Comparison of ENCODE assay signal across 14 mouse cellular contexts in genomic region chr17:72967371-72968175, GRCm38 (mm10). TPM values are rescaled to one million over a fixed set of nuclear protein-coding genes. Genes with fewer than 3 reads are reported as not detected.
DNase-seq lines count a peak whose midpoint lies in the region; ATAC-seq and TF ChIP-seq lines count a peak whose summit lies in the region.
"Had no signal": no experiment of that assay in that cellular context is flagged by ENCODE, and none has a peak within 500 bp of the region (broad histone marks: within the 10 kb centered on the region; RNA-seq: fewer than 3 reads in every experiment).

No protein-coding gene starts in this region.

- dilution Hi-C loops in CH12.LX (cut with MboI; ENCODE audit: extremely low pct_ligation_motif_present, extremely low pct_unique_long_range_greater_than_20kb, low sequenced_read_pairs) = no loop called here

- no peak for TF ChIP-seq POLR2A in CH12.LX (IDR thresholded peaks at IDR 0.05; ENCODE audit: low read depth, low read length)
- TF ChIP-seq POLR2A in embryonic fibroblast, embryonic 13.5 days (IDR thresholded peaks at IDR 0.05; ENCODE audit: low read depth, low read length) = no peak

- H3K79me2 ChIP-seq in CH12.LX (replicated peaks; ENCODE audit: control insufficient read depth, extremely low read depth, insufficient read depth, poor library complexity, severe bottlenecking) = no peaks in the 10 kb centered on the region

- in situ Hi-C loops in CH12.LX (cut with MboI; ENCODE audit: low pct_ligation_motif_present, low pct_unique_long_range_greater_than_20kb, low sequenced_read_pairs) = no loop called here

- H3K9me3 ChIP-seq in forebrain, embryonic 14.5 days (replicated peaks; ENCODE audit: control insufficient read depth, low read length) = no peaks in the 10 kb centered on the region
- no peaks in the 10 kb centered on the region for H3K9me3 ChIP-seq in forebrain, embryonic 13.5 days (replicated peaks)
- H3K9me3 ChIP-seq in hindbrain, embryonic 13.5 days = no peaks in the 10 kb centered on the region
- H3K9me3 ChIP-seq in hindbrain, postnatal 0 days (ENCODE audit: low read length) = no peaks in the 10 kb centered on the region
- H3K9me3 ChIP-seq in CH12.LX (replicated peaks; ENCODE audit: low read length) = peaks cover 2% of the 10 kb centered on the region
- H3K9me3 ChIP-seq: limb, embryonic 15.5 days had no signal

- DNase-seq in forebrain, embryonic 14.5 days (ENCODE audit: low spot score) = peak; percentile 25
- no peak for DNase-seq in hindbrain, postnatal 0 days (ENCODE audit: low spot score)
- DNase-seq in CH12.LX (ENCODE audit: extremely low read depth) = peak; percentile 25
- no peak for DNase-seq in c-Kit-positive CD71-positive TER-119-positive erythroid progenitor cells, embryonic 14.5 days (ENCODE audit: low spot score)
- no peak for DNase-seq in left cerebral cortex, adult 18-20 months (ENCODE audit: low spot score in 2 of 2)
- DNase-seq: adrenal gland, postnatal 10 days; cerebellum, adult 8-10 months; gastrocnemius, postnatal 25 days; kidney, adult 18-20 months had no signal

- no peak for TF ChIP-seq CTCF in hindbrain, postnatal 0 days (IDR thresholded peaks at IDR 0.05; ENCODE audit: low read depth)
- no peak for TF ChIP-seq CTCF in CH12.LX (conservative IDR thresholded peaks at IDR 0.05 in 1 of 2, IDR thresholded peaks at IDR 0.05 in 1 of 2; ENCODE audit: low read depth in 2 of 2, low read length in 2 of 2)
- no peak for TF ChIP-seq CTCF in embryonic fibroblast, embryonic 13.5 days (IDR thresholded peaks at IDR 0.05; ENCODE audit: borderline replicate concordance, insufficient read depth, low read length)

- no peaks in the 10 kb centered on the region for H3K27me3 ChIP-seq in forebrain, embryonic 14.5 days (replicated peaks; ENCODE audit: control insufficient read depth, insufficient read depth, low read length)
- no peaks in the 10 kb centered on the region for H3K27me3 ChIP-seq in forebrain, embryonic 13.5 days
- no peaks in the 10 kb centered on the region for H3K27me3 ChIP-seq in hindbrain, embryonic 13.5 days
- no peaks in the 10 kb centered on the region for H3K27me3 ChIP-seq in hindbrain, postnatal 0 days (ENCODE audit: insufficient read depth, low read length)
- no peaks in the 10 kb centered on the region for H3K27me3 ChIP-seq in CH12.LX (replicated peaks)
- H3K27me3 ChIP-seq: limb, embryonic 15.5 days had no signal

- TF ChIP-seq RAD21 in CH12.LX (IDR thresholded peaks at IDR 0.05; ENCODE audit: low read depth, low read length) = no peak

- H3K27ac ChIP-seq in forebrain, embryonic 14.5 days (ENCODE audit: low read depth, low read length) = no peak overlapping the region
- H3K27ac ChIP-seq in forebrain, embryonic 13.5 days = no peak overlapping the region
- H3K27ac ChIP-seq in hindbrain, embryonic 13.5 days = peak overlapping the region; percentile 52; the same call in 1 of the 2 replicates
- H3K27ac ChIP-seq in hindbrain, postnatal 0 days = no peak overlapping the region
- H3K27ac ChIP-seq in CH12.LX (ENCODE audit: insufficient read depth, low read depth) = 0 out of 2 replicates have a peak overlapping the region, but pooled peaks have one; percentile 4
- H3K27ac ChIP-seq in embryonic fibroblast, embryonic 13.5 days (ENCODE audit: insufficient read depth, low read length) = peak overlapping the region; percentile 94
- H3K27ac ChIP-seq: limb, embryonic 15.5 days had no signal

- H3K9ac ChIP-seq in forebrain, embryonic 14.5 days (ENCODE audit: low read length) = no peak overlapping the region
- no peak overlapping the region for H3K9ac ChIP-seq in forebrain, embryonic 13.5 days
- H3K9ac ChIP-seq in hindbrain, embryonic 13.5 days = no peak overlapping the region
- no peak overlapping the region for H3K9ac ChIP-seq in hindbrain, postnatal 0 days (replicated peaks; ENCODE audit: low read length)
- 0 out of 2 replicates have a peak overlapping the region, but pooled peaks have one; percentile 2 for H3K9ac ChIP-seq in CH12.LX (ENCODE audit: insufficient read depth, low read depth)
- H3K9ac ChIP-seq: limb, embryonic 15.5 days had no signal

- WGBS in forebrain, embryonic 14.5 days = 76% methylated on average over 6 of the region's 6 CpGs
- WGBS in forebrain, embryonic 13.5 days = 66% methylated on average over 6 of the region's 6 CpGs
- 64% methylated on average over 6 of the region's 6 CpGs for WGBS in hindbrain, embryonic 13.5 days
- WGBS in hindbrain, postnatal 0 days = 71% methylated on average over 6 of the region's 6 CpGs

- no peaks in the 10 kb centered on the region for H3K4me1 ChIP-seq in forebrain, embryonic 14.5 days (ENCODE audit: control insufficient read depth, insufficient read depth, low read length)
- H3K4me1 ChIP-seq in forebrain, embryonic 13.5 days = no peaks in the 10 kb centered on the region; the same call in 1 of the 2 replicates
- 0 out of 2 replicates have a peak, but pooled peaks cover 3% of the 10 kb centered on the region for H3K4me1 ChIP-seq in hindbrain, embryonic 13.5 days (replicated peaks)
- H3K4me1 ChIP-seq in hindbrain, postnatal 0 days (ENCODE audit: insufficient read depth, low read length) = no peaks in the 10 kb centered on the region
- H3K4me1 ChIP-seq in CH12.LX (ENCODE audit: control insufficient read depth in 1 of 2, insufficient read depth in 2 of 2) = peaks cover 7 to 29% of the 10 kb centered on the region in 2 experiments
- peaks cover 18% of the 10 kb centered on the region for H3K4me1 ChIP-seq in embryonic fibroblast, embryonic 13.5 days (ENCODE audit: control insufficient read depth, insufficient read depth, low read length)

- ATAC-seq in forebrain, embryonic 14.5 days = no peak
- ATAC-seq in forebrain, embryonic 13.5 days = no peak
- ATAC-seq in hindbrain, embryonic 13.5 days (ENCODE audit: low FRiP score) = no peak
- no peak for ATAC-seq in hindbrain, postnatal 0 days
- ATAC-seq: lung, postnatal 0 days had no signal

- H3K4me3 ChIP-seq in forebrain, embryonic 14.5 days (ENCODE audit: low read depth, low read length) = no peak overlapping the region
- no peak overlapping the region for H3K4me3 ChIP-seq in forebrain, embryonic 13.5 days
- H3K4me3 ChIP-seq in hindbrain, embryonic 13.5 days = no peak overlapping the region
- no peak overlapping the region for H3K4me3 ChIP-seq in hindbrain, postnatal 0 days (ENCODE audit: low read length)
- no peak overlapping the region for H3K4me3 ChIP-seq in CH12.LX (replicated peaks in 1 of 3; ENCODE audit: low read depth in 2 of 3, low read length in 2 of 3, poor library complexity in 1 of 3)
- H3K4me3 ChIP-seq in embryonic fibroblast, embryonic 13.5 days (ENCODE audit: insufficient read depth, low read length) = no peak overlapping the region
- H3K4me3 ChIP-seq: limb, embryonic 15.5 days had no signal

- no peak overlapping the region for H3K4me2 ChIP-seq in forebrain, embryonic 14.5 days (ENCODE audit: low read length)
- no peak overlapping the region for H3K4me2 ChIP-seq in forebrain, embryonic 13.5 days
- H3K4me2 ChIP-seq in hindbrain, embryonic 13.5 days = no peak overlapping the region
- H3K4me2 ChIP-seq in hindbrain, postnatal 0 days (ENCODE audit: low read depth, low read length) = no peak overlapping the region
- H3K4me2 ChIP-seq in CH12.LX (ENCODE audit: insufficient read depth, low read depth, poor library complexity, severe bottlenecking) = 0 out of 2 replicates have a peak overlapping the region, but pooled peaks have one; percentile 3
- H3K4me2 ChIP-seq: limb, embryonic 15.5 days had no signal

- no peak for TF ChIP-seq EP300 in CH12.LX (IDR thresholded peaks at IDR 0.05; ENCODE audit: low read length)

- no peaks in the 10 kb centered on the region for H3K36me3 ChIP-seq in forebrain, embryonic 14.5 days (ENCODE audit: control insufficient read depth, insufficient read depth, low read length)
- no peaks in the 10 kb centered on the region for H3K36me3 ChIP-seq in forebrain, embryonic 13.5 days (ENCODE audit: poor library complexity, severe bottlenecking)
- H3K36me3 ChIP-seq in hindbrain, embryonic 13.5 days = no peaks in the 10 kb centered on the region
- no peaks in the 10 kb centered on the region for H3K36me3 ChIP-seq in hindbrain, postnatal 0 days (ENCODE audit: insufficient read depth, low read length)
- no peaks in the 10 kb centered on the region for H3K36me3 ChIP-seq in CH12.LX (replicated peaks in 1 of 2; ENCODE audit: control insufficient read depth in 1 of 2, insufficient read depth in 1 of 2, low read length in 1 of 2)
- H3K36me3 ChIP-seq: limb, embryonic 15.5 days had no signal

TF ChIP-seq in CH12.LX, 34 proteins besides CTCF, POLR2A, EP300 and RAD21:
- no peak for TF ChIP-seq SIN3A (IDR thresholded peaks at IDR 0.05; ENCODE audit: low read length)

RNA-seq across cellular contexts. Expression of gene Lbh, which starts 49.5 kb away (rescaled TPM):
- 8.1 and 8.7 TPM in 2 replicates for polyA plus RNA-seq in forebrain, embryonic 14.5 days (2014; fragmentation: Nextera tagmentation; extraction: Ambion mirVana)
- 5.3 and 5.6 TPM in 2 replicates for polyA plus RNA-seq in forebrain, embryonic 13.5 days (2015; fragmentation: Nextera tagmentation; extraction: Ambion mirVana)
- polyA plus RNA-seq in hindbrain, embryonic 13.5 days (2015; fragmentation: Nextera tagmentation; extraction: Ambion mirVana) = 7.0 and 8.5 TPM in 2 replicates
- 79.4 and 103 TPM in 2 replicates for total RNA-seq in hindbrain, postnatal 0 days (2014; rRNA removed)
- polyA plus RNA-seq in hindbrain, postnatal 0 days (2015; fragmentation: Nextera tagmentation; extraction: Ambion mirVana) = 4.3 and 4.6 TPM in 2 replicates
- total RNA-seq in CH12.LX (2012; rRNA removed) (12.2 and 14.4 TPM in 2 replicates), CH12.LX (2014; rRNA removed) (13.1 and 16.7 TPM in 2 replicates)
- polyA plus RNA-seq in CH12.LX (2012; ENCODE audit: insufficient read length, low read depth) = 26.0 and 30.0 TPM in 2 replicates
- polyA plus RNA-seq in embryonic fibroblast, embryonic 13.5 days (2011; ENCODE audit: insufficient read length, low read depth, missing spikeins) = 241 and 297 TPM in 2 replicates
- 10 to 100 TPM; 37.2 to 38.9 TPM for total RNA-seq in left cerebral cortex, adult 18-20 months (2021)

Comparison
In these comparisons a context has a peak if more than half of its experiments do, and no peak if none do; other contexts are left out.
1. H3K27ac ChIP-seq: peak in hindbrain, embryonic 13.5 days (single experiment), CH12.LX (single experiment) and embryonic fibroblast, embryonic 13.5 days (single experiment); none in forebrain, embryonic 14.5 days (single experiment), forebrain, embryonic 13.5 days (single experiment) and hindbrain, postnatal 0 days (single experiment).
2. DNase-seq: peak in forebrain, embryonic 14.5 days (single experiment) and CH12.LX (single experiment); none in hindbrain, postnatal 0 days (single experiment), c-Kit-positive CD71-positive TER-119-positive erythroid progenitor cells, embryonic 14.5 days (single experiment) and left cerebral cortex, adult 18-20 months (0 of 2).